ENCODE assay signal across 12 mouse cellular contexts in genomic region chr10:117627949-117628348, GRCm38 (mm10). TPM values are rescaled to one million over a fixed set of nuclear protein-coding genes. Genes with fewer than 3 reads are reported as not detected.
DNase-seq lines count a peak whose midpoint lies in the region; ATAC-seq and TF ChIP-seq lines count a peak whose summit lies in the region.
"Had no signal": no experiment of that assay in that cellular context is flagged by ENCODE, and none has a peak within 500 bp of the region (broad histone marks: within the 10 kb centered on the region; RNA-seq: fewer than 3 reads in every experiment).

No protein-coding gene starts in this region.

- intact Hi-C loops in heart, postnatal 14 days (cut with DNase I), result no loop called here

- no peaks in the 10 kb centered on the region for H3K9me3 ChIP-seq in heart, embryonic 10.5 days
- no peaks in the 10 kb centered on the region for H3K9me3 ChIP-seq in lung, embryonic 14.5 days (ENCODE audit: low read depth, low read length)
- no peaks in the 10 kb centered on the region for H3K9me3 ChIP-seq in intestine, embryonic 16.5 days (ENCODE audit: control insufficient read depth, low read length)
- no peaks in the 10 kb centered on the region for H3K9me3 ChIP-seq in midbrain, embryonic 14.5 days (ENCODE audit: control insufficient read depth, low read length)
- H3K9me3 ChIP-seq: midbrain, embryonic 15.5 days had no signal

- no peak for DNase-seq in heart, embryonic 10.5 days (ENCODE audit: low spot score)
- DNase-seq in heart, postnatal 14 days, result no peak
- no peak for DNase-seq in lung, embryonic 14.5 days
- no peak for DNase-seq in lung, adult 2 months
- peak; percentile 92 for DNase-seq in 3T3-L1 (ENCODE audit: low read depth, low spot score)
- DNase-seq in adrenal gland, postnatal 10 days, result no peak
- DNase-seq in midbrain, embryonic 14.5 days, result no peak
- DNase-seq: cerebellum, postnatal 14 days; gastrocnemius, postnatal 10 days; kidney, postnatal 14 days had no signal

- H3K27ac ChIP-seq in heart, embryonic 10.5 days, result no peak overlapping the region
- no peak overlapping the region for H3K27ac ChIP-seq in lung, embryonic 14.5 days (ENCODE audit: low read depth)
- no peak overlapping the region for H3K27ac ChIP-seq in intestine, embryonic 16.5 days (ENCODE audit: low read length)
- H3K27ac ChIP-seq in midbrain, embryonic 14.5 days (replicated peaks; ENCODE audit: low read depth, low read length), result no peak overlapping the region
- H3K27ac ChIP-seq: midbrain, embryonic 15.5 days had no signal

- 39% methylated on average over 6 of the region's 6 CpGs for WGBS in heart, embryonic 10.5 days
- 48% methylated on average over 6 of the region's 6 CpGs for WGBS in lung, embryonic 14.5 days
- WGBS in lung, adult 2 months, result 42% methylated on average over 6 of the region's 6 CpGs
- WGBS in intestine, embryonic 16.5 days, result 46% methylated on average over 6 of the region's 6 CpGs
- WGBS in midbrain, embryonic 14.5 days, result 48% methylated on average over 6 of the region's 6 CpGs

- no peak overlapping the region for H3K9ac ChIP-seq in lung, embryonic 14.5 days
- H3K9ac ChIP-seq in intestine, embryonic 16.5 days (ENCODE audit: low read depth, low read length), result no peak overlapping the region
- H3K9ac ChIP-seq in midbrain, embryonic 14.5 days (replicated peaks; ENCODE audit: low read length), result no peak overlapping the region
- H3K9ac ChIP-seq: midbrain, embryonic 15.5 days had no signal

- no peak for ATAC-seq in lung, embryonic 14.5 days (ENCODE audit: insufficient read depth)
- ATAC-seq in intestine, embryonic 16.5 days, result no peak
- no peak for ATAC-seq in midbrain, embryonic 14.5 days (ENCODE audit: low FRiP score, low TSS enrichment)
- ATAC-seq: midbrain, embryonic 15.5 days had no signal

- H3K4me2 ChIP-seq in lung, embryonic 14.5 days, result peak overlapping the region; percentile 94; the same call in 1 of the 2 replicates
- H3K4me2 ChIP-seq in intestine, embryonic 16.5 days (ENCODE audit: low read depth, low read length), result 0 out of 2 replicates have a peak overlapping the region, but pooled peaks have one; percentile 99
- H3K4me2 ChIP-seq in midbrain, embryonic 14.5 days (ENCODE audit: low read length), result no peak overlapping the region

- no peaks in the 10 kb centered on the region for H3K36me3 ChIP-seq in heart, embryonic 10.5 days
- H3K36me3 ChIP-seq in lung, embryonic 14.5 days (ENCODE audit: insufficient read depth), result no peaks in the 10 kb centered on the region
- H3K36me3 ChIP-seq in intestine, embryonic 16.5 days (ENCODE audit: control insufficient read depth, insufficient read depth, low read length), result no peaks in the 10 kb centered on the region
- no peaks in the 10 kb centered on the region for H3K36me3 ChIP-seq in midbrain, embryonic 14.5 days (ENCODE audit: control insufficient read depth, insufficient read depth, low read length)
- H3K36me3 ChIP-seq: midbrain, embryonic 15.5 days had no signal

- TF ChIP-seq POLR2A in lung, adult 2 months (IDR thresholded peaks at IDR 0.05; ENCODE audit: borderline replicate concordance, extremely low read depth, low read depth, low read length), result no peak

- H3K27me3 ChIP-seq in heart, embryonic 10.5 days (ENCODE audit: insufficient read depth, poor library complexity, severe bottlenecking), result peaks cover 59% of the 10 kb centered on the region
- H3K27me3 ChIP-seq in lung, embryonic 14.5 days (ENCODE audit: insufficient read depth, low read length), result peaks cover 17% of the 10 kb centered on the region
- 0 out of 2 replicates have a peak, but pooled peaks cover 3% of the 10 kb centered on the region for H3K27me3 ChIP-seq in intestine, embryonic 16.5 days (replicated peaks; ENCODE audit: control insufficient read depth, insufficient read depth, low read length)
- peaks cover 46% of the 10 kb centered on the region for H3K27me3 ChIP-seq in midbrain, embryonic 14.5 days (ENCODE audit: control insufficient read depth, insufficient read depth, low read length)

- peaks cover 14% of the 10 kb centered on the region; the same call in 1 of the 2 replicates for H3K4me1 ChIP-seq in heart, embryonic 10.5 days
- no peaks in the 10 kb centered on the region for H3K4me1 ChIP-seq in lung, embryonic 14.5 days (ENCODE audit: insufficient read depth)
- peaks cover 3% of the 10 kb centered on the region for H3K4me1 ChIP-seq in lung, adult 2 months (ENCODE audit: control insufficient read depth, insufficient read depth, low read length)
- no peaks in the 10 kb centered on the region for H3K4me1 ChIP-seq in intestine, embryonic 16.5 days (ENCODE audit: control insufficient read depth, insufficient read depth, low read length)
- H3K4me1 ChIP-seq in midbrain, embryonic 14.5 days (ENCODE audit: control insufficient read depth, insufficient read depth, low read length), result peaks cover 10% of the 10 kb centered on the region

- H3K4me3 ChIP-seq in heart, embryonic 10.5 days, result peak overlapping the region; percentile 74; the same call in 1 of the 2 replicates
- H3K4me3 ChIP-seq in lung, embryonic 14.5 days (ENCODE audit: low read depth, low read length), result no peak overlapping the region
- H3K4me3 ChIP-seq in lung, adult 2 months (replicated peaks; ENCODE audit: extremely low read depth, low read depth, low read length), result no peak overlapping the region
- H3K4me3 ChIP-seq in intestine, embryonic 16.5 days (ENCODE audit: low read length), result no peak overlapping the region
- H3K4me3 ChIP-seq in midbrain, embryonic 14.5 days (replicated peaks; ENCODE audit: low read depth, low read length), result no peak overlapping the region

- TF ChIP-seq CTCF in lung, embryonic 14.5 days (IDR thresholded peaks at IDR 0.05; ENCODE audit: low read depth), result no peak
- TF ChIP-seq CTCF in lung, adult 2 months (IDR thresholded peaks at IDR 0.05; ENCODE audit: insufficient read depth, low read length), result no peak

RNA-seq across cellular contexts. Expression of gene Cpm, which starts 1.4 kb away (rescaled TPM):
- 5.1 and 28.3 TPM in 2 replicates for polyA plus RNA-seq in heart, embryonic 10.5 days (2016; fragmentation: Nextera tagmentation; extraction: Ambion mirVana)
- 1 to 10 TPM; 5.1 to 5.3 TPM for total RNA-seq in heart, postnatal 14 days (2021)
- polyA plus RNA-seq in lung, embryonic 14.5 days (2014; fragmentation: Nextera tagmentation; extraction: Ambion mirVana), result 23.5 and 25.3 TPM in 2 replicates
- polyA plus RNA-seq in lung, adult 2 months (2012; rRNA removed), result 104 and 117 TPM in 2 replicates
- 47.7 and 51.8 TPM in 2 replicates for polyA plus RNA-seq in intestine, embryonic 16.5 days (2015; fragmentation: Nextera tagmentation; extraction: Ambion mirVana)
- total RNA-seq in adrenal gland, postnatal 10 days (2021), result 10 to 100 TPM; 18.5 to 19.1 TPM
- 3.9 and 5.4 TPM in 2 replicates for polyA plus RNA-seq in midbrain, embryonic 14.5 days (2014; fragmentation: Nextera tagmentation; extraction: Ambion mirVana)
